Mouse (Mus musculus) neural tube, embryonic 11.5 days (tissue): Measurements from ENCODE around the gene Polr2c. TPM values are rescaled to one million over a fixed set of nuclear protein-coding genes. Genes with fewer than 3 reads are reported as not detected.
"Not testable (repeated sequence)": the region's sequence is repeated elsewhere in the genome, so short reads cannot be mapped to it uniquely, and the experiment has no call there.

Experiments
- ATAC-seq: fragments of 200-750 bp; cut with Nextera tagmentation; 2 replicates; pipeline ENCODE4 v1.8.0; 2017; ENCODE audit warnings: moderate number of reproducible peaks, mild to moderate bottlenecking, moderate TSS enrichment, moderate library complexity; ENCODE audit not compliant: insufficient read depth, low FRiP score, low TSS enrichment
- DNase-seq: peaks from one replicate; pipeline ENCODE4 v3.0.0-alpha.2; 2015; ENCODE audit warnings: low spot score
- H3K27ac ChIP-seq: fragments of 300-500 bp; sonication (generic); 2 replicates; pipeline ENCODE4 v1.5.1; 2014; ENCODE audit warnings: low read depth, mild to moderate bottlenecking, low read length
- H3K27me3 ChIP-seq: fragments of 300-500 bp; sonication (generic); 2 replicates; pipeline ENCODE4 v1.6.1; 2014; ENCODE audit warnings: mild to moderate bottlenecking, low read length, mixed read lengths; ENCODE audit not compliant: control insufficient read depth, insufficient read depth
- H3K36me3 ChIP-seq: fragments of 300-500 bp; sonication (generic); 2 replicates; pipeline ENCODE4 v1.6.1; 2014; ENCODE audit warnings: mild to moderate bottlenecking, low read length, moderate library complexity, mixed read lengths; ENCODE audit not compliant: control insufficient read depth, insufficient read depth
- H3K4me1 ChIP-seq: fragments of 300-500 bp; sonication (generic); 2 replicates; pipeline ENCODE4 v1.6.1; 2014; ENCODE audit warnings: low read length, mixed read lengths; ENCODE audit not compliant: control insufficient read depth, insufficient read depth
- H3K4me2 ChIP-seq: fragments of 300-500 bp; sonication (generic); 2 replicates; pipeline ENCODE4 v1.6.1; 2014; ENCODE audit warnings: low read depth, mild to moderate bottlenecking, moderate library complexity
- H3K4me3 ChIP-seq: fragments of 300-500 bp; sonication (generic); 2 replicates; pipeline ENCODE4 v1.5.1; 2014; ENCODE audit warnings: low read depth, low read length
- H3K9ac ChIP-seq: fragments of 300-500 bp; sonication (generic); 2 replicates; pipeline ENCODE4 v1.6.1; 2014; ENCODE audit warnings: mild to moderate bottlenecking, low read length
- H3K9me3 ChIP-seq: fragments of 300-500 bp; sonication (generic); 2 replicates; pipeline ENCODE4 v1.6.1; 2016; ENCODE audit warnings: low read length; ENCODE audit not compliant: control insufficient read depth
- WGBS: fragments of 180-500 bp; shearing (Covaris S2); extraction: QIAGEN DNeasy Blood & Tissue Kit; methylation state at CpG from one replicate; pipeline ENCODE4 v1.1.7; 2014; 5-methylcytosine and 5-hydroxymethylcytosine counted together
- polyA plus RNA-seq: library from polyadenylated mRNA; unstranded; fragments of >200 nt; fragmentation: Nextera tagmentation; extraction: Ambion mirVana; gene quantifications from 2 replicates; pipeline ENCODE4 v1.2.1, GENCODE M21; 2014

Gene Polr2c
- polyA plus RNA-seq, 1 experiment from 2014 or later: 153 TPM

- no peaks in the 10 kb centered on the region for H3K36me3 ChIP-seq
- H3K9me3 ChIP-seq: no peaks in the 10 kb centered on the region
- H3K4me3 ChIP-seq: no peak overlapping the region
- H3K4me1 ChIP-seq: no peaks in the 10 kb centered on the region
- no peak overlapping the region for H3K9ac ChIP-seq
- DNase-seq (no peak), ATAC-seq (no peak)
- H3K27ac ChIP-seq: no peak overlapping the region
- WGBS: 78% methylated on average over 6 of the region's 6 CpGs
- no peak overlapping the region for H3K4me2 ChIP-seq
- no peaks in the 10 kb centered on the region for H3K27me3 ChIP-seq
Observed at GRCm38 (mm10) chr8:94819671-94820179, 37.5 kb upstream of the Polr2c start.

- Histone ChIP-seq H3K9ac (no peak overlapping the region), H3K4me1 (no peaks in the 10 kb centered on the region), H3K9me3 (no peaks in the 10 kb centered on the region), H3K4me2 (no peak overlapping the region), H3K27me3 (no peaks in the 10 kb centered on the region), H3K36me3 (no peaks in the 10 kb centered on the region), H3K4me3 (no peak overlapping the region), H3K27ac (no peak overlapping the region)
- no peak for ATAC-seq
- WGBS: 85% methylated on average over 7 of the region's 7 CpGs
- DNase-seq: no peak
Observed at GRCm38 (mm10) chr8:94820553-94820952, 36.7 kb upstream of the Polr2c start.

- Histone ChIP-seq H3K4me2 (no peak overlapping the region), H3K4me3 (no peak overlapping the region), H3K27ac (no peak overlapping the region), H3K36me3 (no peaks in the 10 kb centered on the region), H3K27me3 (no peaks in the 10 kb centered on the region), H3K9ac (no peak overlapping the region), H3K4me1 (no peaks in the 10 kb centered on the region), H3K9me3 (no peaks in the 10 kb centered on the region)
- 84% methylated on average over 2 of the region's 2 CpGs for WGBS
- ATAC-seq (no peak), DNase-seq (no peak)
Observed at GRCm38 (mm10) chr8:94821381-94821780, 35.9 kb upstream of the Polr2c start.

- ATAC-seq (no peak), DNase-seq (peak; percentile 55)
- Histone ChIP-seq H3K36me3 (0 out of 2 replicates have a peak, but pooled peaks cover 2% of the 10 kb centered on the region), H3K4me2 (no peak overlapping the region), H3K9me3 (no peaks in the 10 kb centered on the region), H3K4me1 (no peaks in the 10 kb centered on the region), H3K27me3 (no peaks in the 10 kb centered on the region), H3K27ac (no peak overlapping the region), H3K9ac (no peak overlapping the region), H3K4me3 (no peak overlapping the region)
- whole genome bisulfite sequencing: 79% methylated on average over 23 of the region's 23 CpGs
Observed at GRCm38 (mm10) chr8:94822637-94823560, 34.4 kb upstream of the Polr2c start.

- H3K27me3 ChIP-seq: no peaks in the 10 kb centered on the region
- 91% methylated on average over 6 of the region's 6 CpGs for WGBS
- no peaks in the 10 kb centered on the region for H3K4me1 ChIP-seq
- ATAC-seq (no peak), DNase-seq (no peak)
- H3K9me3 ChIP-seq: no peaks in the 10 kb centered on the region
- no peak overlapping the region for H3K27ac ChIP-seq
- no peak overlapping the region for H3K4me2 ChIP-seq
- H3K36me3 ChIP-seq: peaks cover 5% of the 10 kb centered on the region
- no peak overlapping the region for H3K9ac ChIP-seq
- H3K4me3 ChIP-seq: no peak overlapping the region
Observed at GRCm38 (mm10) chr8:94825170-94825569, 32.1 kb upstream of the Polr2c start.

GRCm38 (mm10) chr8:94826210-94826609 is 31.0 kb upstream of the Polr2c start:
- H3K27ac ChIP-seq: no peak overlapping the region
- no peak for DNase-seq
- H3K4me2 ChIP-seq: no peak overlapping the region
- H3K27me3 ChIP-seq: no peaks in the 10 kb centered on the region
- H3K4me3 ChIP-seq: no peak overlapping the region
- H3K4me1 ChIP-seq: no peaks in the 10 kb centered on the region
- no peak overlapping the region for H3K9ac ChIP-seq
- peaks cover 8% of the 10 kb centered on the region for H3K36me3 ChIP-seq
- ATAC-seq: no peak
- H3K9me3 ChIP-seq: no peaks in the 10 kb centered on the region
- 95% methylated on average over 5 of the region's 5 CpGs for WGBS

GRCm38 (mm10) chr8:94828284-94828683 is 29.0 kb upstream of the Polr2c start:
- Histone ChIP-seq H3K9me3 (no peaks in the 10 kb centered on the region), H3K27ac (no peak overlapping the region), H3K27me3 (no peaks in the 10 kb centered on the region), H3K9ac (no peak overlapping the region), H3K4me1 (no peaks in the 10 kb centered on the region), H3K36me3 (peaks cover 13% of the 10 kb centered on the region), H3K4me2 (no peak overlapping the region), H3K4me3 (no peak overlapping the region)
- ATAC-seq (no peak), DNase-seq (no peak)
- 91% methylated on average over 6 of the region's 6 CpGs for WGBS

- H3K36me3 ChIP-seq, H3K9me3 ChIP-seq, DNase-seq, H3K9ac ChIP-seq, H3K4me2 ChIP-seq, ATAC-seq, H3K27ac ChIP-seq, H3K4me3 ChIP-seq, H3K27me3 ChIP-seq: not testable (repeated sequence)
- WGBS: 78% methylated on average over 7 of the region's 7 CpGs
- H3K4me1 ChIP-seq: peaks cover 12% of the 10 kb centered on the region
Observed at GRCm38 (mm10) chr8:94833901-94834405, 23.3 kb upstream of the Polr2c start.

- H3K27me3 ChIP-seq, H3K9me3 ChIP-seq, H3K4me3 ChIP-seq, H3K27ac ChIP-seq, H3K4me2 ChIP-seq, ATAC-seq, H3K9ac ChIP-seq, H3K36me3 ChIP-seq, DNase-seq: not testable (repeated sequence)
- peaks cover 14% of the 10 kb centered on the region for H3K4me1 ChIP-seq
- WGBS: 96% methylated on average over 13 of the region's 13 CpGs
Observed at GRCm38 (mm10) chr8:94835751-94836150, 21.5 kb upstream of the Polr2c start.
